Mouse (Mus musculus) c-Kit-positive CD71-positive TER-119-negative erythroid progenitor cells, embryonic 14.5 days (primary cell): ENCODE data around the gene Rrp1.
A peak's percentile ranks its signal among the peaks of the same experiment; 100 is the strongest.
"Not testable (repeated sequence)": the region's sequence is repeated elsewhere in the genome, so short reads cannot be mapped to it uniquely, and the experiment has no call there.

Experiments used
- DNase-seq: peaks from one replicate; pipeline ENCODE4 v3.0.0-alpha.2; 2013; ENCODE audit warnings: low read depth

The Rrp1 gene

DNA sequence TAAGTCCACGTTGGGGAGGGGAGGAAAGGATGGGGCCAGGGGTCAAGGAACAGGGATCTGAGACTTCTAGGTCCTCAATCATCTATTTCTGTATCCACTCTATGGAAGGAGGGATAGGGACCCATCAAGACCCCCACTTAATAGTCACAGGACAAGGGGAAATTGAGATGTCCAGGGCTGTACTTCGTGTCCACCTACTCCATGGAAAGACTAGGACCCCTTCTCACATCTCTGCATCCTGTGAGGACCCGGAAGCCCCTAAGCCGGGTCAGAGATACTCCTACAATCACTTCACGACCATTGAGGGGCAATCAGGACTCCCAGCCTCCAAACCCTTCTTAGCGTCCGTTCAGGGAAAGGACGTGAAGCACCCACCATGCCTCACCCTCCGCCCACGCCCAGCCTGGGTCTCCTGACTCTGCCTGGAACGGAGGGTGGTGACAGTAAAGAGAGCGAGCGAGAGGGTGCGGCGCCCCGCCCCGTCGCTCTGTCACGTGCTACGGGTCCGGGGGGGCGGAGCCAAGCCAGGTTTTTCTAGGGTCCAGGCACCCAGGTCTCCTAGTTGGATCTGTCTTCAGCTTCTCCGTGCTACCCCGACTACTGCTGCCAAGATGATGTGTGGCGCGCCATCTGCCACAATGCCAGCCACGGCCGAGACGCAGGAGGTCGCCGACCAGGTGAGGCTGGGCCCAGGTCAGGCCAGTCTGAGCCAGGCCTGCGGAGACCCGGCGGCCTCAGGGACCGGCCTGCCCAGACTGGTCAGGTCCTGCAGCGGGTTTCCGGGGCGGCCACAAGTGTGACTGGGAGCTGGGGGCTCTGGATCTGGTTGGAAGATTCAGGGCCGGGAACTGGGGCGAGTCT, 12.6 kb upstream of the Rrp1 start, which contains the start of gene Cstb:
Cstb (plus strand) TSS at position 489 of the 861 bp plus-strand sequence.
- DNase-seq, result peak; percentile 78

DNA sequence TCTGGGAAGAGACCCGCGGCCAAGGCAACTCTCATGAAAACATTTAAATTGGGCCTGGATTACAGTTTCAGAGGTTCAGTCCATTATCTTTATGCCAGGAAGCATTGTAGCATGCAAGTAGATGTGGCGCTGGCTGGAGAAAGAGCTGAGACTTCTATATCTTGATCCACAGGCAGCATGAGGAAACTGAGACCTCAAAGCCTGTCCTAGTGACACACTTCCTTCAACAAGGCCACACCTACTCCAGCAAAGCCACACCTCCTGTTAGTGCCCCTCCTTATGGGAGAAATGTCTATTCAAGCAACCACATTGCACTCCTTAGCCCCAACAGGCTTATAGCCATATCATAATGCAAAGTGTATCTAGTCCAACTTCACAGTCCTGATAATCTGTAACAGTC, 9.8 kb upstream of the Rrp1 start:
- DNase-seq, result no peak

DNA sequence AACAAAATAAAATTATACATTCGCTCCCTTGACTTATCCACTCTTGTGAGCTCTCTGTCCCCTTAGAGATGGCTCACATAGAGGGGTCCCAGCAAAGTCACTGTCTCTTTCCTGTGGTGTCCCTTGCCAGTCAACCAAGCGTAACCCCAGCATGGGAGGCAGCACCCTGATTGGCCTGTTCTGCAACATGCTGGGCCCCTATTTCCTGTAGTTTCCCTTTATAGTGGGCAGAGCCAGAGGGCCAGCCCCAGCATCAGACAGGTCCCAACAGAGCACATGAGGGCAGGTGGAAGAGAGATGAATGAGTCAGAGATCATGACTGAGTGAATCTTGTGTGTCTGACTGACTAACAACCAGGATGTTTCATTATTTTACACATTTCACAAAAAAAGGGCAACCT, 8.1 kb upstream of the Rrp1 start:
- DNase-seq, result no peak

DNA sequence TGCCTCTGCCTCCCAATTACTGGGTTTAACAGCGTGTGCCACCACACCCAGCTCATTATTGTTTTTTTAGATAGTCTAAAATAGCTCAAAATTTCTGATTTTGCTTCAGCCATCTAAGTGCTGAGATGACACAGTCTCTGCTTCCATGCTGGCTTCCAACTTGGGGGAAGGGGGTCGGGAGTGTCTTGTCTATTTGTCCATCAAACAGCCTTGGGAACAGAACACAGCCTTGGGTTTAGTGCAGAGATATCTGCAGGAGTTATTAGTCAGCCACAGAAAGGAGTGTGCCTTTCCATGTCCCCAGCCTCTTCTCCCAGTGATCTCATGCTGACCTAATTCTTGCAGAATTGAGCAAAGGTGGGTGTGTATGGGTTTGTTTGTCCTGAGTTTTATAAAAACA, 5.9 kb upstream of the Rrp1 start:
- DNase-seq, result no peak

DNA sequence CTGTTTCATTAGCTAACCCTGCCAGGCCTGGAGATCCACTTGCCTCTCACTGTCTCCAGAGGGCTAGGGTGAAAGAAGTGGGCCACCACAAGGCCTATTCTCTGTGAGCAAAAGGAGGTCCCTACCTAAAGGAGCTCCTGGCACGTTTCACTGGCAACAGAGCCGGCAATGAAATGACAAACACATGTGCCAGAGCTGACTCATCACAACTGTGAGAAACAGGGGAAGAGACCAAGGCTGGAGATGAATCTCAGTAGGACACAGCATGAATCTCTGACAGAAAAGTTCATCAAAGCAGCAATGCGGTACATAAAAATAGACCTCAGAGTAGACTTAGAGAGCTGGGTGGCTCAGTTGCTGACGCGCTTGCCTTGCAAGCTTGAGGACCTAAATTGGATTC, 5.0 kb upstream of the Rrp1 start:
- DNase-seq, result no peak

DNA sequence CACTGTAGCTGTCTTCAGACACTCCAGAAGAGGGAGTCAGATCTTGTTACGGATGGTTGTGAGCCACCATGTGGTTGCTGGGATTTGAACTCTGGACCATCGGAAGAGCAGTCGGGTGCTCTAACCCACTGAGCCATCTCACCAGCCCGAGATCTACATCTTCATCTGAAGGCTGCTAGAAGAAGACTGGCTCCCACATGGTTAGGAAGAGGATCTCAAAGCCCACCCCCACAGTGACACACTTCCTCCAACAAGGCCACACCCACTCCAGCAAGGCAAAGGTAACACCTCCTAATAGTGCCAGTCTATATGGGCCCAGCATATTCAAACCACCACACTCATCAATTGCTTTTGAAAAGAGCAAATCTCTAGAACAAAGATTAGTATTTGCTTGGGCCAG, 2.1 kb upstream of the Rrp1 start:
- not testable (repeated sequence) for DNase-seq

DNA sequence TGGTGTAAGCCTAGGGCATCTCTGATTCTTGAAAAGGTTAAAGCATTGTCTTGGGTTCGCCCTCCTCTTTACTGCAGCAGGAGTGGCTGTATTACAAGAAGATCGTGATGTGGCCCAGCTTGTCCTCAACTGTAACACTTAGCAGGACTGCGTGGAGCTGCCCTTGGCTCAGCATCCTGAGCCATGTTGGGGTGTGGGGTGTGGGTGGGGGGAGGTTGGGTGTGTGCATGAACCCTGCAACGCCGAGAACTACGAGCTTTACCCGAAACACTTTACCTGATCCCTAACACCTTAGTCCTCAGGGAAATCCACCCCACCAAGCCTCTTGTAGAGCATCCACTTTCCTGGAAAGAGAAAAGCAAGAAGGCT, 293 bp upstream of the Rrp1 start:
- no peak for DNase-seq

DNA sequence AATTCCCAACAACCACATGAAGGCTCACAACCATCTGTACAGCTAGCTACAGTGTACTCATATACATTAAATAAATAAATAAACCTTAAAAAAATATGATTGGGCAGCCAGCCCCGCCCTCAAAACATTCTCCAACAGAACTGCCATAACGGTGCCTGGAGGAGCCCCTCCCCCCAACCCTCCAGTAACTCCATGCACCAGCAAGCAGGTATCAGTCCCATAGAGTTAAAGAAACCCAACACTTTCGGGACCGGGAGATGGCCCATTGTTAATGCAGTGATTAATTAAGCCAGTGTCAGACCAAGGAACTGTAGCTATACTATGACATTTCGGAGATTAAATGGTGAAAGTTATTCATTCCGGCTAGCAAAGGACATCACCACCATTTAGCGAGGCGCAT, 992 bp downstream of the Rrp1 start:
- no peak for DNase-seq

DNA sequence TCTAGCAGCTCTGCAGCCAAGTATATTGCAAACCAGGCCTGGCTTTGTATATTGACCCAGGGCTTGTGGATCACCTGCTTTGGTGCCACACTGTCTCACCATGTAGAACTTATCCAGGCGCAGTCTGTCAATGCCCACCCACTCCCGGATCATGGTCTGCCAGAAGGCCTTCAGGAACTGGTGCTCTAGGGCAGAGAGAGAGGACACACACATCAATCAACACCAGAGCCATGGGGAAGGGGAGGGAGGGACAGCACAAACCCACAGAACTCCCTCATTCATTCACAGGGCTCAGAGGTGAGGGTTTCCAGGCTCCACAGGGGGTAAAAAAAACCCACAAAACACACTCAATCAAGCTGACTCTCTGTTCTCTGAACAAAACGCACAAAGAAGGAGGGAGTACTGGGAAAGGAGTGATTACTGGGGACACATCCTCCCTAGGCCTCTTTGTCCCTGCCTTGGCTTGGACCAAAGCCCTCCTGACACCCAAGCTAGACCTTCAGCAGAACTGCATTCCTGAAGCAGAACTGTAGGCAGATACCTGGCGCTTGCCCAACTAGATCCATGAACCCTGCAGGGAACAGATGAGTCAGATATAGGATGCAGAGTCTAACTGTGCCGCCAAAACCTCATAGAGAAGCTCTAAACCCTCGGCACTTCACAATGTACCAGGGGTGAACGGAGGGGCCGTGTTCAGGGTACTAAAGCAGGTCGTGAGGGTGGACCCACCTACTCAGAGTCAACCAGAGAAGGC, 3.6 kb downstream of the Rrp1 start:
- no peak for DNase-seq

DNA sequence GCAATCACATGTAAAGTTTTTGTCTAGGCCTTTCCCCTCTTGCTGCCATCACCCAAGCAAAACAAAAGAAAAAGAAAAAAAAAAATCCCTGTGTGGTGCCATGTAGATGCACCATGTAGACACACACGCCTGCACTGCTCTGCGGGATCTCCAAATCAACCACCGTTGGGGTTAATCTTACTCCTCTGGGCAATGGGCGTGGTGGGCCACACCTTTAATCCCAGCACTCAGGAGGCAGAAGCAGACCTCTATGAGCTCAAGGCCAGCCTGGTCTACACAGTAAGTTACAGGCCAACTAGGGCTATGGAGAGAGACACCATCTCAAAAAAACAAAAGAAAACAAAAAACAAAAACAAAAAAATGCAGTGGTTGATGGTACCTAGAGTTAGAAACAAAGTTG, 5.7 kb downstream of the Rrp1 start:
- no peak for DNase-seq

DNA sequence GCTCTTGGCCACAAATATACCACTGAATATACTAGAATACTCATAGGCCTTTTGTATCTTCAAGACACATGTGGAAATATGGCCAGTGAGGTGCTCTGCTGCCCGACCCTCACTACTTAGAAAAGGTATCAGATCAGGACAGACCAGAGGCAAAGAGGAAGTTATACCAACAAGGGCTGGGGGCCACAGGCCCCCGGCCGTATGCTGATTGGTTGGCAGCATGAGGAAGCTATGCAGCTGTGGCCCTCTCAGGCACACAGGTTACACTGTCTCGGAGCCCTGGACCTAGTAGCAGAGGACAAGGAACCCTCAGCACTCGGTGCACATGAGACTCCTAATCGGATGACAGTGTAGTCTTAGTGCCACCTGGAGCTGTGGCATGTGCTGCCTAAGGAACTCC, 6.7 kb downstream of the Rrp1 start:
- no peak for DNase-seq

DNA sequence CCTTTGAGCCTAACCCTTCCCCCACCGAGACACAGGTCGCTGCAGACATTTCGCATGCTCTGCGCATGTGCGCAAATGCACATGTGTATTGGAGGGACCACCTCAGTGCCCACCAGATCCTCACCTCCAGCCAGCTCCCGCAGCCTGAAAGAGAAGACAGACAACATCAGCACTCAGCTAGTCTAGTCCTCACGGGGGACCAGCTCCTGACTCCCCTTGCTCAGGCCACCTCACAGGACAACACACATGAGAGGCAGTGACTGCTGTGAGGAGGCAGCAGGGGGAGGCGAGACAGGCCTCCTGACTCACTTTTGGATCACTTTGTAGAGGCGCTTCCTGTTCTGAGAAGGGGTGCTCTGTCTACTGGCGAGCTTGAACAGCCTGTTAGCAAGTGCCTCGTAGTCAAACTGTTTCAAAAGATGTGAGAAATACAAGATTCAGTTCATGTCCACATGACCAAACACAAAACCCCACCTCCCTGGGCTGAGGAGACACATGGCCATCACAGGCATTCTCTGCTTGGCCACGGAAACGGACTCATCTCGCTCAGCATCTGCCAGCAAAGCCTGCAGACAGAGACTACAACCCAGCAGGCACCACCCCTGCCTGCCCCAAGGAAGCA, 10.4 kb downstream of the Rrp1 start:
- no peak for DNase-seq

DNA sequence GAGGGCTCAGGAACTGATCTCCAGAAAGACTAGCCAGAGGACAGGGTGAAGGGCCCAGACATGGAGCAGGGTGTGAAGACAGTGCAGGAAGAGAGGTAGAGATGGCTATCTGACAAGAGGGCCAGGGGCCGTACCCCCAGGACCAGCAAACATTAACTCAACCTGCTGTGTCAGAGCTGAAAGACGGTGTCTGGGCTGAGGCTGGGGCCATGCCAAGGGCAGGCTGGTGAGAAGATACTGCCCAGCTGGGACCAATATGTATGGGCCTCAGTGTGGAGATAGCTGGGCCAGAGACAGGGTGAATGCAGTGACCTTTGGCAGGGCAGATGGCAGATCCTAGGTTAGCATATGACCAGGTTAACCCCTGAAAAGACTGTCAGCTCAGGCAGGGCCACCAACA, 11.7 kb downstream of the Rrp1 start:
- no peak for DNase-seq

DNA sequence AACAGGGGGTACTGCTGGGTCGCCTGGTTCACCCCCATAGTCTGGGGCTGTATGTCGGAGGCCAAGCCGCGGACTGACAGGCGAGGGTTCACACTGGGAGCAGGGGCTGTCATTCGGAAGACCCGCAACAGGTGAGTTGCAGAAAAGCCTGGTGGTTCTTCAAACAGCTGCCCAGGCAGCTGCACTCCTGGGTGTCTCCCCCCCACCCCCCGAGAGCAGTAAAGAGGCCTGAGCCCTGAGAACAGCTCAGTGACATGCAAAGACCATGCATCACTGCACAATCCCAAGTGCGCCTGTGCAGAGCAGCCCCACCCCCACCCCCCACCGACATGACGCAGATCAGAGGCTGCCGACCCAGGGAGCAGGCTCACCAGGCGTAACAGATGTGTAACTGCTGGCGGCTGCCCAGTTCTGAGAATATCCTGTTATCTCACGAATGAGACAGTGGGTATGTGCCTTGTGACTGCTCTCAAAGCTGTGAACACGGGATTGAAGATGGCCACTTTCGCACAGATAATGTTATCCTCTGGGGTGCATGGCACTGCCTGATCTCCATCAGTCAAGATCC, 13.7 kb downstream of the Rrp1 start:
- DNase-seq, result peak; percentile 82

DNA sequence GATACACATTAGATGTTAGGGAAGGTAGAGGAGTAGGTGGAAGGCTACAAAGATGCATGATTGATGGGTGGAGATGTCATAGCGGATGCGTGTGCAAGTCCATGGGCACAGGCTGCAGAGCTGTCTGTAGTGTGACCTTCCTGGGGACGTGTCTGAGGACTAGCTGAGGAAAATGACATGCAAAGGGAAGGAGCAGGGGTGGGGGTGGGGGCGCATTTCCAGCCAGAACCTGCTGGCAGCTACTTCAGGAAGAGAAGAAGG, 16.3 kb downstream of the Rrp1 start:
- no peak for DNase-seq

DNA sequence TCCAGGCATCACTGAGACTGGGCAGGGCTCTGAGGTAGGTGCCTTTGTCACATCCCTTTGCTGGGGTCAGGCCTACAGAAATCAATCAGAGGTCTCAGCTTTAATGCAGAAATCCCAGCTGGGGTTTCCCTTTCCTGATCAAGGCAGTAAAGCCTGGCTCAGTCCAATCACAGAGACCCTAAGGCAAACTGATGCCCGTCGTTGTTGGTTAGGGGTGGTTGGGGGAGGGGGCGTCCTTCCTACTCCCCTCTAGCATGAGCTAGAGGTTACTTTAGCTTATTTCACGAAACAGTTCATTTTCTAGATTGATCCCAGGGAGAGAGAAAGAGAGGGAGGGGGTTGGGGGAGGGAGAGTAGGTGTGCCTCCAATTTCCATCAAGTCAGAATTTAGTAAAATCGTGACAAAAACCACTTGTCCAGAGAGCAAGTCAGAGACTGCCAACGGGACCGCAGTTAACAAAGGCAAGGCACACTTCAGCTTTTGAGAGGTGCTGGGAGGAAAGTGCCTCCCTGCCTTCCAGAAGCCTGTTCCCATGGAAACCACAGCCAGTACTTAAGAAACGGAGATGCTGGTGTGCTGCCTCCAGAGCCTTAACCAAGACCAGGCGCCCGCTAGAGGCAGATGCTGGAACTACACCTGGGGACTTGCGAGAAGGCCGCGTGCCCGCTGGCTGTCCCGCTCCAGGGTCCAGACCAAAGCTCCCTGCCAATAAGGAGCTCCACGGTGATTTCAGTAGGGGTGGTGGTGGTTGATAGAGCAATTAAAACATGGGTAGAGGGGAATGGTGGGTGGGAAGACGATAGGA, 16.8 kb downstream of the Rrp1 start:
- peak; percentile 85 for DNase-seq

DNA sequence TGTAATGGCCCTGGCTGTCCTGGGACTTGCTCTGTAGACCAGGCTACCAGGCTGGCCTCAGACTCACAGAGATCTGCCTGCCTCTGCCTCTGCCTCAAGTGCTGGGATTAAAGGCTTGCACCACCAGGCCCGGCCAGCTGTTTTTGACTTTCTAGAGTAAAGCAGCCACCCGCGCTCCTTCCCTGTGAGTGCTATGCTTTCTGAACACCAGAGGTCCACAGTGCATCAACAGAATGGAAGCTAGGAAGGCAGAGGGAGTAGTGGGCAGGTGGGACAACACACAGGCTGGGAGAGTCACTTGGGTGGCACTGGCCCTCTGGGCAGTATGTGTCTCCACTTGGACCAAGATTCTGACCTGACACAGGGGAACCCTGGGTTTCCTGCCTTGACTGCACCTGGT, 17.5 kb downstream of the Rrp1 start:
- DNase-seq, result no peak

DNA sequence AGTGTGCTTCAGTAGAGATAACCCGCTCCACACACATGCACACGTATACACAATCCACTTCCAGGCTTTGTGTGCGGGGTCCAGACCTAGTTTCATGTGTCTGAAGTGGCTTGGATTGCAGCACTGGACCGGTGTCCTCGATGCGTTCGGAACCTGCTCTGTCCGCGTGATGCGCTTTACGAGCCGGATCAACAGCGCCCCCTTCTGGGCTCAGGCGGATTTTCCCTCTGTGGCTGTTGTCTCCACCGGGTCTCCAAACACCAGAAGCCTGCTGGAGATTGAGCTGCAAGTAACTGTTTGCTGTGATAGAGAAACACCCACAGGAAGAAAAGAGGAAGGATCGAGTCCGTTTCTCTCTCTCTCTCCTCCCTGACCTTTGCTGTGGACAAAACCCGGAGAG, 20.8 kb downstream of the Rrp1 start:
- peak; percentile 63 for DNase-seq

DNA sequence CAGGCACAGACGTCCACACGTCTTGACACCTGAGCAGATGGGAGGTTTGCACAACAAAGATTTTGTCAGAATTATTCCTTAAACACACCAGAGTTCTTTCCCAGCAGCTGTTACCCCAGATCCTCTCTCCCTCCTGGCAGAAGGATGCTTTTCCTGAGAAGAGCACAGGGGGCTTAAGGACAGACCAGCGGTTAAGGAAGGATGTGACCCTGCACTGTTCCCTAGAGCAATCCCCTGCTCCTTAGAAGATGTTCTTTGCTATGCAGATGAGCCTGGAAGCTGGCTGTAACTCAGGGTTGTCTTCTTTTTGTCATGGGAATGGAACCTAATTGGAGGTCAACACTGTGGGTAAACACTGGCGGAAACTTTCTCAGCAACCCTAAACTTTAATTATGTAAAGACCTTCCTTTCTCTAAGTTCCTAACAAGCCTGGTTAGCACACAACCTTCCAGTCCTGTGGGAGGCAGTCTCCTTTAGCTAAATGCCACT, 21.8 kb downstream of the Rrp1 start:
- DNase-seq, result no peak

DNA sequence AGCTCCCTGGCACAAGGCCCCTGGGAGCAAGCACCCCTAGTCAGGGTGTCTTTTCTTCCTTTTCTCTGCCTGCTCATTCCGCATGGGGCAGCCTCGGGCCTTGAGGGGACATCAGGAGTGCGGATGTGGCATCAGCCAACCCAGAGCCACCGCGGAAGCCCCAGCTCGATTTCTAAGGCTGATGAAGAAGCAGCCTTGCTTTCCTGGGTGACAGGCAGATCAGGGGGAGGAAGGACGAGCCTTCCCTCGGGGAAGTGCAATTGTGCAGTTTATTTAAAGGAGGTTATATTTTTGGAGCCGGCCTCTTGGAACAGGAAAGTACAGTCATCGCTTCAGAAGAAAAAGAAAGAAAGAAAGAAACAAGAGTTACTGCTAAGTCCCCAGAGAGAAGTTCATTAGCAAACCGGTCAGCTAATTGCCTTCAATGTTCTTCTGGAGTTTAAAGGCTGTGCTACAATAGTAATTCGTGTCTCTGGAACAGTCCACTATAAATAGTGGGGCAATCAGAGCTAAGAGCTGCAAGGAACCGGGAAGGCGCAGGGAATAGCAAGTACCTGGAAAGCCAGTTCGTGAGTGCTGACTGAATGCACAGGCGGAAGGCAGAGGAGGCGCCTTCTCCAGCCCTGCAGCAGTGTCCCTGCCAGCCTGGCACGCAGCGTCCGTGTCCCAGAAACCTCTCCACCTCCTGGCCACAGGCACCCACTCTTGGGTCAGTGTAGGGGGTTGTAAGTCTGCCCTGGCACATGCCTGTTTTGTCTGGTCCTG, 24.4 kb downstream of the Rrp1 start:
- no peak for DNase-seq

DNA sequence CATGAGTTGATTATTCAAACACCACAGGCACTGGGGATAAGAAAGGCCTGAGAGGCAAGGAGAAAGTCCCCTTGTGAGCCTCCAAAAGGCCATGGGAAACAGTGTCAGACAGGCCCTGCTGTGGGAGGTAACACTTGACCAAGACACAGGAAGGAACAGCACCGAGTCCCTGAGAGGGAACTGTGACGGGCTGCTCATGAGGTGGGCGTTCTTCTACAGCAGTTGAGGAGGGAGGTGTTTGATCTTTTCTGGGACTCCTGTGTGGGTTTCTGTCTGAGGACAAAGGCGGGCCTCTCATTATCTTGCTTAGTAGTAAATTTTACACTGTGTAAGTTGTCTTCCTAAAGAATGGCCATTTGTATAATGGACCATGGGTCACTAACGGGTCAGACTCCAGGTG, 27.3 kb downstream of the Rrp1 start:
- DNase-seq, result no peak
